Mouse (Mus musculus): ENCODE measurements around the gene Sash1.

Gene Sash1

DNA sequence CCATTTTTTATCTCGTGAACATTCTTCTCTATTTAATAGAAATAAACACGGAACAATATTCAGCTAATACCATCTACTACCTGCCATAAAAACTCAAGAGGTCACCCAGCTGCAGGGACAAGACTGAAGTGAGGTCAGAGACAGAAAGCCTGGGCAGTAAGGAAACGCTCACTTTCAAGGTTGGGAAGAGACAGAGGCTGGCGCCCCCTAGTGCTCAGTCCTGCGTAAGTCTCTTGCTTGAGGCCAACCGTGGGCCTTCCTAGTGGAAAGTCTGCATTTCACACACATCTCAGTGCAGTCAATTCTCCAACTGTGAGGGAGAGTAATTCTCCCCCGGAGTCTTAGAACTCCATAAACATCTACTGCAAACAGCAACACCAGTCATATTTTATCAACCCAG is 90.5 kb downstream of the Sash1 start:
- in situ Hi-C loops (cut with MseI, MboI), result no loop called here

DNA sequence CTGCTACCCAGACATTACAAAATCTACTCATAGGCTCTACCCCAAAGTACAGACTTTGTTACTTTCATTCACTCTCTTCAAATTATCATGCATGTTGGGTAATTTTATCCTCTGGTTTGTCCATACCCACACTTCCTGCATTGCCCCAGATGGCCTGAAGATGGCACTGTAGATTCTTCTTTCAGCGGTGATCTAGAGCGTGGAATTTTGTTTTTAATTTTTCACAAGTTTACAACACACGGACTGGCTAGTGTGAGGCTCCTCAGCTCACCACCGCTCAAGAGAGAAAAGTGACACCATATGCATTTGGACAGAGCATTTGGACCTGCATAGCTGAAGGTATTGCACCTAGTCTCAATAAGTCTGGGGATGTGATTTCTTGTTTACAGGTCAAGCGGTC is 93.5 kb downstream of the Sash1 start:
- in situ Hi-C loops (cut with MseI, MboI), result no loop called here

DNA sequence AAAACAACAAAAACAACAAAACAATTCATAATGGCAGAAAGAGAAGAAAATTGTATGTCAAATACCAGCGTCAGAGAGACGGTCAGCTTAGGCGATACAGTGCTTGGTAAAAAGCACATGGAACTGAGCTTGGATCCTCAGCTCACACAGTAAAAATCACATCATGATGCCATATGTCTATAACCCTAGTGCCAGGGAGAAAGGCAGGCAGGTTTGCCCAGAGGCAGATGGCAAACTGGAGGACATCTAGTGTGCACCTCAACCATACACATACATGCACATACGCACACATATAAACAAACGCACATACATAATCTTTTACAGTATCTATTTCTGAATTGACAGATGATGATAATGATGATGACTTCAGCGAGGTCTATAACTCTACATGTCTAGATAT is 96.8 kb downstream of the Sash1 start:
- in situ Hi-C loops (cut with MseI, MboI), result no loop called here

DNA sequence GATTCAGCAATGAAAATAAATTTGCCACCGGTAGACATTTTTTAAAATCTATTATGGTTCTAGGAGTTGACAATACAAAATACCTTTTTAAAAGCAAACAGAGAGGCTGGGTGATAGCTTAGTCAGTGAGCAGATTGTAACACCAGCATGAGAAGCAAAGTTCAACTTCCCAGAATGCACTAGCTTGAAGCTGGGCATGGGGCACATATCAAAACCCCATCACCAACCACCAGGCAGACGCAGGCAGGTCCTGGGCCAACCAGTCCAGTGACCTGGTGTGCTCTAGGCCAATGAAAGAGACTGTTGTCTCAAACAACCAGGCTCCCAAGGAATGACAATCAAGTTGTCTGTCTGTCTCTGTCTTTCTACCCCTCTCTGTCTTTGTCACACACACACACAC is 98.6 kb downstream of the Sash1 start:
- in situ Hi-C loops (cut with MseI, MboI), result no loop called here

DNA sequence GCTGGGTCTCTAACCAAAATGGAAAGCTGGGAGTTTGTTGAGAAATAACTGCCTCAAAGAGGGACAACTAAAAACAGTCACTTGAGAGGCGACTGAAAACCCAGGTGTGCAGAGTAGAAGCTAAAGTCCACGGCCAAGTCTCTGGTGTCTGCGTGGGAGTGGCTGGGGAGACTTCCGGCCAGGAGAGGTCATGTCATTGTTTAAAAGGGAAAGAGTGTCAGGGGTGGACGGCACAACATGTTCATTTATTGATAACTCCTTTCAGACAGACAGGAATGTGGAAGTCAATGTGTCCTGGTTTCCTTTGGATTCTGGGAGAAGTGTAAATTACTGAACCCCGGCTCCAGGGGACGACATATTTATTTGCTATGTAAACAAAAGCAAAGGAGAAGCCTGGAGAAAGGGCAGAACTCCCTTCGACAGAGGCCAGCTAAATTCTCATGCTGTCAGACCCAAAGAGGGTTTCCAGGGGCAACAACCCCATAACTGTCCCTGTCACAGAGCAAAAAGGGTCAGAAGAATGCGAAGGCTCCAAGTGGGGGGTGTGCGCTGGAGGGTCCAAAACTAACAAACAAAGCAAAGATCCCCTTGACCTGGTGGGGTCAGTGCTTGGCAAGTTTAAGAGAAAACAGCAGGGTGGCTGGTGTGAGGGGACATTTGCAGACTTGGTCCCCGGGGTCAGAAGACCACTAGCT is 100.3 kb downstream of the Sash1 start:
- in situ Hi-C loops (cut with MseI, MboI), result no loop called here

DNA sequence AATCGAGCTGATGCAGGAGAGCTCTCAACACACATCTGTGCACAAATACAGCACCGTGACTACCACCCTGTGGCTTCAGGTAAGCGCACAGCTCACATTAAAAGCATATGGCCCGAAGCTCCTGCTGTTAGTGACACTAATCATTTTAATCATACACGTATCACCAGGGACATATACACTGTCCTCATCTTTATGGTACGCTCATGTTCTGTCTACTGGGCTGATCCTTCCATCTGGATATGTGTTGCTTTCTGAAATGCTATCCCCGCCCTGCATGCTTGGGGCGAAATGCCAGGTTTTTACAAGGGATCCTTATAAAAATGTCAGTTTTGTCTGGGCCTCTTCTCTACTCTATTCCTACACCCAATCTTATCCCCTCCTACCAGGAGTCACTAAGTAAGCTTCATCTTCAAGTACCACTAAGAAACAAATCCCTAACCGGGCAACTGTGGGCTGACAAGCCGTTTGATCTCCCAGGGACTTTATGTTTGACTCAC is 103.9 kb downstream of the Sash1 start:
- in situ Hi-C loops (cut with MseI, MboI), result no loop called here

DNA sequence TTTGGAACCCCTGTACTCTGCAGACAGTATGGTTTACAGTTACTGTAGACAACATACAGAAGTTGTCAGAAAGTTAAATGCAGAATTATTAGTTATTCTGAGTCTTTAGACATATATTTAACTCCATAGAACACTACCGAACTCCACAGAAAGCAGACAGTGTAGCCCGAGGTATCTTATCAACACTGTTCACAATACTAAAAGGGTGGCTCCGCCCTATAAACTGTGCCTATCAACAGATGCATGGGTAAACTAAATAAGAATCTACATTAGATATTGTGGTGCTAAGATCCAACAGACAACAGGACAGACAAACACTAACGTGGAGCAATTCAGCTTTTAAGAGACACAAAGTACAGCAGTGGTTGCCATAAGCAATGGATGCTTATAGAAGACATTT is 106.0 kb downstream of the Sash1 start:
- in situ Hi-C loops (cut with MseI, MboI), result no loop called here

DNA sequence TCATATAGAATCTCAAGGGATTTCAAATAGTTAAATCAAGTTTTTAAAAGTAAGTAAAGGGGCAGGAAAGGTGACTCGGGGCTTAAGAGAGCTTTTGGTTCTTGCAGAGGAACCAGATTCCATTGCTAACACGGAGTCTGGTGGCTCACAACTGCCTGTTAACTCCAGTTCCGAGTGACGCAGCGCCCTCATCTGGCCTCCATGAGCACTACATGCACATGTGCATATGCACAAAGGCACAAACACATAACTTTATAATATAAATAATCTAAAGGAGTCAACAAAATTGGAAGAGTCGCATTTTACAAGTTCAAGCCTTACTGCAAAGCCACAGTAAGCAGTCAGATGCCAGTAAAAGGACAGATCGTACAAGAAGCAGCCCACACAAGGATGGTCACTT is 107.0 kb downstream of the Sash1 start:
- in situ Hi-C loops (cut with MseI, MboI), result no loop called here

DNA sequence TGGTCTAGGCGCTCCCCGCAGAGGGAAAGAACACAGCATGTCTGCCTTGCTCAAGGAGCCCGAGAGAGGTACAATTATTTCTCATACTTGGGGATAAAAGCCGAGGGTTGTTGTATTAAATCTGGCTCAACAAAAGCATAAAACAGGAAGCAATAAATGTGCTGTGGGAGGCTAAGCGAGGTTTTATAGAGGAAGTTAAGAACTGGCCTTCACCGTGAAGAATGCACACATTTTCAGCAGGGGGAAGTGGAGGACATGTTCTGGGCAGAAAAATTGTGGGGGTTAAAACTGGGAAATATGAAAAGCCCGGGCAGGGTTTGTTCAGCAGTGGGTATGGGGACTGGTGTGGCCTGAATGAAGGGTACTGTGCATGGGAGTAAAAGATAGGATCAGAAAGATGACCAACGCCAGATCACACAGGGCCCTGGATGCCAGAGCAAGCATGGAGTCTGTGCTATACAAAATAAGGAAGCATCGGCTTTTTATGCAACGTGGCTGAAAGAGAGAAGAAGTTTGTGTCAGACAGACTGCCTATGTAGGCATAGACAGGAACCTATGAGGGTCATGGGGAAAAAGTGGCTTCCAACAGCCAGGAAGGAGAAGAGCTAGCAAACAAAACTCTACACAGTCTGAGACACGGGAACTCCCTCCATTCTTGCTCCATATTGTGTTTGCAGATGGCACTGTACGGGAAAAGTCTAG is 108.2 kb downstream of the Sash1 start:
- in situ Hi-C loops (cut with MseI, MboI), result no loop called here

DNA sequence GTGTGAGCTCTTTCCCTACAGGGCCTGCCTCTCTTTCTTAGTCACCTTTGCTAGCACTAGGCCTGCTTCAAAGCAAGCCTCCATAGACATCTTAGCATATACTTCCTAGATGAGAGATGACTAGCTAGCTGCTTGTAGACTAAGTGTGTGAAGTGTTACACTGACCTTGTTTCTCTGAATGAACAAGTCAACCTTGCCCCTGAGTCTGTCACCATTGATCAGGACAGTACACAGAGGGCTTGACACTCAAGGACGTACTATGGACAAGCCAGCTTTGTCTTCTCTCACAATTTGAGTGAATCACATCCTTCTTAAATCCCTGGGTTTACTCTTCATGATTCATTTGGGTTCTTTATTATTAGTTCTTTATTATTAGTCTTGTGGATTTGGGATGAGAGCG is 109.1 kb downstream of the Sash1 start:
- in situ Hi-C loops (cut with MseI, MboI), result no loop called here

DNA sequence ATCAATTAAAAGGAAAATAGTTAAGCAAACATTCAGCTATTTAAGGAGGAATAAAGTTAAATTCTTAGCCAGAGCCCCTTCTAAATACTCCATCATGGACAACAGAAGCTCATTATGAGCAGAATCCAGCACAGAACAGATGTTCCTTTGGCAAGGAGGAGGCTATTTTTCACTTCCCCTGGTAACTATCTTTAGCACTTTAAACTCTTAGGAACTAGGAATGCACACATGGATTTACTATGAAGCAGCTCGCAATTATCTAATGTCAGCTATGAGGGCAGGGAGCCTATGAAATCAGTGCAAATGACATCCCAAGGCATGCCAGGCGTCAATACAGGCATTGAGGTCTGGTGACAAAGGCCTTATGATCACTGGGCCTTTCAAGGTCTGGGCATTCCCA is 110.1 kb downstream of the Sash1 start:
- in situ Hi-C loops (cut with MseI, MboI), result no loop called here

DNA sequence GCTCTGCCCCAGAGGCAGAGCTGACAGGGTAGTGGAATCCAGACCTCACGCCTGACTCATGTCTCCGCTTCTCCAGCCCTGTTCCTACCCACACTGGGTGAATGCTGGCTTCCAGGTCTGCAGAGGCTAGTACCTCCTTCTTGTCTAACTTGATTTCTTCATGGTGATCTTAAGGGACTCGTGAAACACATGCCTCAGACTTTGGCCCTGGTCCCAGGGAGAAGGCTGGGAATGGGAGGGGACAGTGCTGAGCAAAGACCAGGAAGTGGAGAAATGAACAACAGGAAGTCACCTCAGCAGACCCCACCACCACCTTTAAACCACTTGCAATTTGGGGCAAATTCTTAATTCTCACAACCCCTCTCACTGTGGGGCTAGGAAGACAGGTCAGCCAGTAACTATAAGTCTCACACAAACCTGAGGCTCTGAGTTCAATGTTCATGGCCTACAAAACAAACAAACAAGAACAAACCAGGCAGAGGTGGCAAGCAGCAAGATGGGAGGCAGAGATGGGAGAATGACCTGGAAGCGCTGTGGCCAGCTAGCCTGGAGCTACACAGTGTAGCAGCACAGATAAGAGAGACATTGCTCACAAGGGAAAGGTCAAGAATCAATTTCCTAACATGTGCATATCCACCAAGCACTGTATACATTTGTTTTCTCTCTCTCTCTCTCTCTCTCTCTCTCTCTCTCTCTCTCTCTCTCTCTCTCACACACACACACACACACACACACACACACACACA is 113.2 kb downstream of the Sash1 start:
- in situ Hi-C loops (cut with MseI, MboI), result no loop called here

DNA sequence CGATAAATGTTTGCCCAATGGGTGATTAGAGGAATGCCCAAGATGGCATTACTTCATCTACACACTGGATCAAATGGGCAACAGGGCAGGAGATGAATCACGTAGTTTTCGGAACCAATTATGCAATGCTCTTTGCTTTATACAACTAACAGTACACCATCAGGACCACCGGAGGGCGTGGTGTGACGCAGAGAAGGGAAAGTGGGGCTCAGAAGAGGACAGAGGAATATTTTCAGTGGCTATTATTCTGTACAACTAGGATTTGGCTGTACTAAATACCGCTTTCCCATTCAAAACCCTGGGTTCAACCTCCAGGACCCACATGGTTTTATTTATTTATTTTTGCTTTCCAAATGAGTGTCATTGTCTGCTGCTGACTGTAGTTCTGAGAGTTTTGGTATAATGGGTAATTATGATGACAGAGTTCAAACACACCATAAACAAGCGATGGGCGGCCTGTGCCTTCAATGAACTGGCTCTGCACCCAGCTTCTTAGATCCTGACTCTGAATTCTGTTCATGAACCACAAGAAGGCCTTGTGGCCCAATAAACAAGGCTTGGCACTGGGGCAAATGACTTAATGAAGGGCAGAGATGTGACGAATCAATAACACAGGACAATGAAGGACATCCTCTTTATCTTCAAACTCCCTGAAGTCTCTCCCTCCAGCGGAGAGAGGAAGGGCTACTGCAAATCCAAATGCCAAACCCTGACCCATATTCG is 114.8 kb downstream of the Sash1 start:
- in situ Hi-C loops (cut with MseI, MboI), result no loop called here

DNA sequence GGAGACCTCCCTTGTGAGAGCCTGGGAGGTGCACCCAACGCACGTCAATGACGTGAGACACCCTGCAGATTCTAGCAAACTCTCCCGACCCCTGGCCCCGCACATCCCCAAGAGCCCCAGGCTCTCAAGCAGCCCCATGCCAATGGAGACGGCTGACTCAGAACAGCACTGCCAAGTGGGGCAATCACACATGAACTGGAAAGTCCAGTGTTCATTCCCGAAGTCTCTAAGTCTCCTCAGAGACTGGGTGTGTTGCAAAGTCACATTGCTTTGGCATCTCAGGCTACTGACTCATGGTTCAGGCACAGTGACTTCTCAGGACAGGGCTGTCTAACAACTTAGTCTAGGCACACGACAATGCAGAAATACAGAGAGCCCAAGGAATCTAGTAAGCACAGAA is 117.2 kb downstream of the Sash1 start:
- in situ Hi-C loops (cut with MseI, MboI), result no loop called here

DNA sequence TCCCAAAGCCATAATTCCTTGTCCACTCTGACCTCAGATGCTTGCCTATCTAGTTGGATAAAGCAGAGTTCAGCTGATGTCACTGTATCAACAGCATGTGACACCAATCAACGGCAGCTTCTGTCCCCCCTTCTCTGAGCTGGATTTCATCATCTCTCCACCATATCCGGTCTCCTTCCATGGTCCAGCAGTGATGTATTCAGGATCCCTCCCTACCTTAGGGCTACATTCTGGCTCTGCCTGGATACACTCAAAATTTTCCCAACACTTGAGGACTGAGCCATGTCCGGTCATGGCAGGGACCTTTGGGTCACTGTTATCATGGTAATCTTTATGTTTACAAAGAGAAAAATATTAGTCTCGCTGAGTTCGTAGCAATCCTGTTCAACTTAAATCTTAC is 118.5 kb downstream of the Sash1 start:
- in situ Hi-C loops (cut with MseI, MboI), result no loop called here

DNA sequence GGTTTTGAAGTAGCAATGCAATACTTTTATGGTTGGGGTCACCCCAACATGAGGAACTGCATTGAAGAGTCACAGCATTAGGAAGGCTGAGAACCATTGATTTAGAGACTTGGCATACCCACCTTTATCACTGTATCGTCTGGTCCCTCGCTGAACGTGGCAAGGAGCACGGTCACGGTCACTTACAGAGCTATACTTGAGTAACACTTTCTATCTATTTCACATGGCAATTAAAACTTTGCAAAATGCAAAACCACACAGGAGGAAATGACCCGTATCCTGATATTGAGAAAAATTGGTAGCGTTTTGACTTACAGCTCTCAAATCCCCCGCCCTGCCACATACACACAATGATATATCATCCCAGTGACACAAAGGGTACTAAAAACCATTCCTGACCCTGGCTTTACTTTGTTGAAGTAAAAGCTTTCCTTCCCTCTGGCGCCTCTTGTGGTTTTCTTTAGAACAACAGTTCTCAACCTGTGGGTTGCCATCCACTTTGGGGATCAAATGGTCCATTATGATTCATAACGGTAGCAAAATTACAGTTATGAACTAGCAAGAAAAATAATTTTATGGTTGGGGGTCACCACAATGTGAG is 119.8 kb downstream of the Sash1 start:
- in situ Hi-C loops (cut with MseI, MboI), result no loop called here

DNA sequence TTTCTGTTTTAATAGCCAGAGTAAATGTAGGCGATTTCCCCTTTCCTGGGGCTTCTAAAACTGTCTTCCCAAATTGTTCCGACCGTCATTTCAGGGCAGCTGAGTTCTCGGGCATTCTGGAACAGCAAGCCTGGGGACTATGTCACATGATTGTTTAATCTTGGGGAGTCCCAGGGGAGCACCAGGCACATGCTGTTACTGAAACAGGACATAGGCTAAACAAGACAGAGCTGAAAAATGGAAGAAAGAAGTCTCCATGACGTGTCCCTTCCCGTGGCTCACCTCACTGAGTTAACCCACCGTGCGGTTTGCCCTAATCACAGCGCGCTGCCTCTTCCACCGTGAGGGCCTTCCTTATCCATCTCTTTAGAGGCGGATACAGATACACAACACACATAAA is 123.1 kb downstream of the Sash1 start:
- in situ Hi-C loops (cut with MseI, MboI), result no loop called here

DNA sequence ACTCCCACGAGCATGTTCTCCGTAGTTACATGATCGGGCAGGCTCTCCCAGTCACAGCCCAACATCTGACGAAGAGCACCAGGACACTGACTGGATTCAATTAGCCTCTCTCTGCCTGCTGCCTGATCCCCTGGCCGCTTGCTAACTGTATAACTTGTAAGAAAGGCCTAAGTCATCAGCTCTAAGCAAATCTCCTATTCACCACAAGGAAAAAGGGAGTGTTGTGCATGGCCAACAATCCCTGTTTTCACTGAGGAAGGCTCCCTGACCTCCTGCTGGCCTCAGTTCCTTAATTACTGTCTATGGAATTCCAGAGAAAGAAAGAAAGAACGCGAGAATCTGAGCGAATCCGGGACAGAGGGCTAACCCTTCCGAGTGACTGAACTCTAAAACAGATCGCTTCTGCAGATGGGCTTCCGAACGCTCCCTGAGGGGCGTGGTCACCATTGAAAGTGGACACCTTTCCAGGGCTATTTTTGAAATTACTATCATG is 123.6 kb downstream of the Sash1 start:
- in situ Hi-C loops (cut with MseI, MboI), result no loop called here

DNA sequence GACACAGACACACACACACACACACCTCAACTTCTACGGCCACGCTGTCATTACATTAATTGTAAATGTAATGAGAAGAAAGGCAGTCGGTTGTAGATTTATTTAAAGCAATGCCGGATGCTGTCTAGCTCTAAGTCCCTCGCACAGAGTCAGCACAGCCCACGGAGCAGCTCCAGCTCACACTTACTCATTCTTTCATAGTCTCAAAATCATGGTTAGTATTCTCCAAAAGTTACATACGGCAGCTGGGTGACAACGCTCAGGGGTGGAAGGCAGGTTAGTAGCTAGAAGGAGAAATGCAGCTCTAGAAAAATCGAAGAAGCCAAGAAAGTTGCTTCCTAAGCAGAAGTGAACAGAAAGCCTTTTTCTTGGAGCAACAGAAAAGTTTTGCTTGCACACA is 124.2 kb downstream of the Sash1 start:
- in situ Hi-C loops (cut with MseI, MboI), result no loop called here

DNA sequence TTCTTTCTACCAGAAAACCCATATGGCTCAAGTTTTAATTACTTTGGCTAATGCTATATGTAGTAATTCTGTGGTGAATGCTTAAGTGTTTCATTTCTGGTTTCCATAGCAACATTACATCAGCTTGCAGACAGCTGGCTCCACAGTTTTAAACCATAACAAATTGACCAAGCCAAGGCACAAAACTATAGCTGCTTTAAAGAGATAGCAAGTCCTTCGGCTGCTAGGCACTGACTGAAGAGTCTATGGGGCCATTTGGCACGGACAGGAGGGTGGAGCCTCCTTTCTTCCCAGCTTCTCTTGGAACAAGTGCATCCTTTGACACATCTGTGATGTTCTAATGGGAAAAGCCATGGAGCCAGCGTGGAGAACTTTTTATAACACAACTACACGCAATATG is 125.3 kb downstream of the Sash1 start:
- in situ Hi-C loops (cut with MseI, MboI), result no loop called here

DNA sequence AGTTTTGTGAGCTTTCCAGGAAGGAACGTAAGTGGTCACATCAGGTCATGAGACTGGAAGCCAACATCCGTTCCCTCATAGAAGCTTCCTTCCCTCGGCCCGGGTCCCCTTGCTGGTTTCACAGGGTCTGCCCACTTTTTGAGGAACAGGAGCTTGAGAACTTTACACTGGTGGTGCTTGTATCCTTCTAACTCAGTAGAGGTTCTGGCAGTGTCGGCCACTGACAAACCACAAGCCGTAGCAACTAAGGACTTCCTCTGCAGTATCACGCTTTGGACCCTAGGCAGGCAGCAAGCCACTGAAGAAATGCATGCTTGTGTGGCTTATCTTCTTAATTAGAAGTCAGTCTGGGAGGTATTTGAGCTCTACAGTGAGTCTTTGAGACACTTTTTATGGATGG is 126.6 kb downstream of the Sash1 start:
- in situ Hi-C loops (cut with MseI, MboI), result no loop called here
